Mouse (Mus musculus) olfactory bulb, adult 2 months (tissue): ENCODE results near the gene Mutyh.

Source experiments
- CTCF ChIP-seq: fragments of 200-500 bp; IDR thresholded peaks from 2 replicates; pipeline ENCODE4 v1.5.1; 2012; ENCODE audit warnings: low read depth, mild to moderate bottlenecking, low read length, moderate library complexity; ENCODE audit not compliant: insufficient read depth
- POLR2A ChIP-seq: fragments of 200-500 bp; IDR thresholded peaks from 2 replicates; pipeline ENCODE4 v1.6.1; 2012; ENCODE audit warnings: mild to moderate bottlenecking, low read depth, low read length, moderate library complexity; ENCODE audit not compliant: insufficient read depth

- no peak for TF ChIP-seq CTCF
- no peak for TF ChIP-seq POLR2A
Measured at GRCm38 (mm10) chr4:116829364-116830069, 22.0 kb downstream of the Mutyh start.
